Mouse (Mus musculus) CH12.LX (cell line): ENCODE data around the gene Chst8. TPM values are rescaled to one million over a fixed set of nuclear protein-coding genes. Genes with fewer than 3 reads are reported as not detected.

Source experiments
- DNase-seq: peaks from one replicate; pipeline ENCODE4 v3.0.0-alpha.2; 2013; ENCODE audit errors: extremely low read depth
- H3K27ac ChIP-seq: 2 replicates; pipeline ENCODE4 v1.5.1; 2012; ENCODE audit warnings: low read depth, mild to moderate bottlenecking, control low read depth, moderate library complexity; ENCODE audit not compliant: insufficient read depth
- H3K27me3 ChIP-seq: replicated peaks from 2 replicates; pipeline ENCODE3; 2012; ENCODE audit warnings: inconsistent platforms
- H3K36me3 ChIP-seq, 2 experiments: replicated peaks in 1 of 2; 2 replicates each; pipeline versions ENCODE3 to v1.6.1; 2012; ENCODE audit warnings: inconsistent platforms in 1 of 2, low read length in 1 of 2, mild to moderate bottlenecking in 1 of 2, mixed read lengths in 1 of 2, moderate library complexity in 1 of 2; ENCODE audit not compliant: control insufficient read depth in 1 of 2, insufficient read depth in 1 of 2
- H3K4me1 ChIP-seq, 2 experiments: 2 replicates each; pipeline ENCODE4 v1.6.1; 2012; ENCODE audit warnings: inconsistent platforms in 1 of 2, moderate library complexity in 1 of 2; ENCODE audit not compliant: insufficient read depth in 2 of 2, control insufficient read depth in 1 of 2
- H3K4me2 ChIP-seq: 2 replicates; pipeline ENCODE4 v1.6.1; 2012; ENCODE audit warnings: low read depth, mild to moderate bottlenecking, control low read depth; ENCODE audit not compliant: poor library complexity, insufficient read depth, severe bottlenecking
- H3K4me3 ChIP-seq, 3 experiments: fragments of 150-350 bp in 1 of 3; sonication (generic) in 1 of 3; replicated peaks in 1 of 3; 2 replicates each; pipeline versions ENCODE3 to v1.5.1; 2011 to 2012; ENCODE audit warnings: low read depth in 2 of 3, low read length in 2 of 3, mild to moderate bottlenecking in 2 of 3, moderate library complexity in 2 of 3, control low read depth in 1 of 3, improper control_type of control experiment in 1 of 3, inconsistent platforms in 1 of 3, mixed read lengths in 1 of 3; ENCODE audit not compliant: poor library complexity in 1 of 3
- H3K79me2 ChIP-seq: replicated peaks from 2 replicates; pipeline ENCODE4 v1.6.1; 2012; ENCODE audit warnings: mild to moderate bottlenecking, moderate library complexity; ENCODE audit not compliant: control insufficient read depth, poor library complexity, insufficient read depth, severe bottlenecking; ENCODE audit errors: extremely low read depth
- H3K9ac ChIP-seq: 2 replicates; pipeline ENCODE4 v1.6.1; 2012; ENCODE audit warnings: low read depth, mild to moderate bottlenecking, control low read depth, moderate library complexity; ENCODE audit not compliant: insufficient read depth
- H3K9me3 ChIP-seq: replicated peaks from 2 replicates; pipeline ENCODE3; 2012; ENCODE audit warnings: low read length, inconsistent platforms, mixed read lengths
- BHLHE40 ChIP-seq: IDR thresholded peaks from 2 replicates; pipeline ENCODE4 v1.6.1; 2011; ENCODE audit warnings: mild to moderate bottlenecking, low read depth, low read length, improper control_type of control experiment
- CHD1 ChIP-seq: IDR thresholded peaks from 2 replicates; pipeline ENCODE4 v1.6.1; 2012; ENCODE audit warnings: low read depth, low read length, improper control_type of control experiment, inconsistent platforms
- CHD2 ChIP-seq: IDR thresholded peaks from 2 replicates; pipeline ENCODE4 v1.6.1; 2011; ENCODE audit warnings: low read length, improper control_type of control experiment
- E2F4 ChIP-seq: IDR thresholded peaks from 2 replicates; pipeline ENCODE4 v1.6.1; 2011; ENCODE audit warnings: low read depth, low read length, improper control_type of control experiment; ENCODE audit not compliant: insufficient replicate concordance
- ELF1 ChIP-seq: IDR thresholded peaks from 2 replicates; pipeline ENCODE4 v1.6.1; 2014; ENCODE audit warnings: low read depth, mild to moderate bottlenecking, inconsistent platforms, low read length, improper control_type of control experiment
- EP300 ChIP-seq: IDR thresholded peaks from 2 replicates; pipeline ENCODE4 v1.6.1; 2011; ENCODE audit warnings: low read length, improper control_type of control experiment
- ETS1 ChIP-seq: conservative IDR thresholded peaks from 2 replicates; pipeline ENCODE4 v1.6.1; 2012; ENCODE audit warnings: low read depth, mild to moderate bottlenecking, inconsistent platforms, low read length, improper control_type of control experiment, moderate library complexity
- HCFC1 ChIP-seq: IDR thresholded peaks from 2 replicates; pipeline ENCODE4 v1.6.1; 2012; ENCODE audit warnings: low read depth, mild to moderate bottlenecking, inconsistent platforms, low read length, improper control_type of control experiment
- IRF4 ChIP-seq: IDR thresholded peaks from 2 replicates; pipeline ENCODE4 v1.6.1; 2014; ENCODE audit warnings: low read depth, mild to moderate bottlenecking, inconsistent platforms, low read length, improper control_type of control experiment
- JUN ChIP-seq: IDR thresholded peaks from 2 replicates; pipeline ENCODE4 v1.6.1; 2011; ENCODE audit warnings: low read depth, mild to moderate bottlenecking, low read length, improper control_type of control experiment, moderate library complexity; ENCODE audit not compliant: insufficient read depth
- JUND ChIP-seq: conservative IDR thresholded peaks from 2 replicates; pipeline ENCODE4 v1.6.1; 2011; ENCODE audit warnings: low read depth, low read length, improper control_type of control experiment
- KAT2A ChIP-seq: IDR thresholded peaks from 2 replicates; pipeline ENCODE4 v1.6.1; 2012; ENCODE audit warnings: low read length, improper control_type of control experiment, inconsistent platforms; ENCODE audit not compliant: insufficient replicate concordance
- MAFK ChIP-seq: IDR thresholded peaks from 2 replicates; pipeline ENCODE4 v1.6.1; 2011; ENCODE audit warnings: low read length, improper control_type of control experiment; ENCODE audit not compliant: insufficient replicate concordance
- MAX ChIP-seq: IDR thresholded peaks from 2 replicates; pipeline ENCODE4 v1.6.1; 2011; ENCODE audit warnings: low read length, improper control_type of control experiment
- MEF2A ChIP-seq: IDR thresholded peaks from 2 replicates; pipeline ENCODE4 v1.6.1; 2014; ENCODE audit warnings: low read depth, mild to moderate bottlenecking, inconsistent platforms, low read length, improper control_type of control experiment, borderline replicate concordance
- MXI1 ChIP-seq: IDR thresholded peaks from 2 replicates; pipeline ENCODE4 v1.6.1; 2011; ENCODE audit warnings: mild to moderate bottlenecking, low read depth, low read length, improper control_type of control experiment
- MYC ChIP-seq: IDR thresholded peaks from 2 replicates; pipeline ENCODE4 v1.6.1; 2011; ENCODE audit warnings: low read depth, mild to moderate bottlenecking, improper control_type of control experiment, low read length
- NELFE ChIP-seq: IDR thresholded peaks from 2 replicates; pipeline ENCODE4 v1.6.1; 2011; ENCODE audit warnings: low read depth, low read length, improper control_type of control experiment
- NRF1 ChIP-seq: IDR thresholded peaks from 2 replicates; pipeline ENCODE4 v1.6.1; 2014; ENCODE audit warnings: low read depth, mild to moderate bottlenecking, inconsistent platforms, low read length, improper control_type of control experiment, moderate library complexity
- POLR2A ChIP-seq: IDR thresholded peaks from 2 replicates; pipeline ENCODE4 v1.6.1; 2011; ENCODE audit warnings: low read depth, mild to moderate bottlenecking, improper control_type of control experiment, low read length
- POLR2AphosphoS2 ChIP-seq: IDR thresholded peaks from 2 replicates; pipeline ENCODE4 v1.6.1; 2011; ENCODE audit warnings: low read depth, low read length, improper control_type of control experiment
- RAD21 ChIP-seq: IDR thresholded peaks from 2 replicates; pipeline ENCODE4 v1.6.1; 2011; ENCODE audit warnings: low read depth, mild to moderate bottlenecking, low read length, improper control_type of control experiment, moderate library complexity
- RCOR1 ChIP-seq: conservative IDR thresholded peaks from 2 replicates; pipeline ENCODE4 v1.6.1; 2012; ENCODE audit warnings: low read depth, mild to moderate bottlenecking, inconsistent platforms, low read length, improper control_type of control experiment
- SIN3A ChIP-seq: IDR thresholded peaks from 2 replicates; pipeline ENCODE4 v1.6.1; 2012; ENCODE audit warnings: low read length, improper control_type of control experiment, inconsistent platforms
- SMC3 ChIP-seq: IDR thresholded peaks from 2 replicates; pipeline ENCODE4 v1.6.1; 2011; ENCODE audit warnings: low read depth, low read length, improper control_type of control experiment
- TBP ChIP-seq: conservative IDR thresholded peaks from 2 replicates; pipeline ENCODE4 v1.6.1; 2011; ENCODE audit warnings: low read depth, low read length, improper control_type of control experiment
- TCF12 ChIP-seq: IDR thresholded peaks from 2 replicates; pipeline ENCODE4 v1.6.1; 2014; ENCODE audit warnings: low read depth, mild to moderate bottlenecking, inconsistent platforms, low read length, improper control_type of control experiment
- UBTF ChIP-seq: IDR thresholded peaks from 2 replicates; pipeline ENCODE4 v1.6.1; 2012; ENCODE audit warnings: low read depth, mild to moderate bottlenecking, inconsistent platforms, low read length, improper control_type of control experiment, moderate library complexity
- USF1 ChIP-seq: IDR thresholded peaks from 2 replicates; pipeline ENCODE4 v1.6.1; 2014; ENCODE audit warnings: low read depth, mild to moderate bottlenecking, inconsistent platforms, low read length, improper control_type of control experiment
- USF2 ChIP-seq: conservative IDR thresholded peaks from 2 replicates; pipeline ENCODE4 v1.6.1; 2011; ENCODE audit warnings: low read depth, low read length, improper control_type of control experiment
- ZC3H11A ChIP-seq: IDR thresholded peaks from 2 replicates; pipeline ENCODE4 v1.6.1; 2012; ENCODE audit warnings: low read depth, mild to moderate bottlenecking, inconsistent platforms, low read length, improper control_type of control experiment
- ZKSCAN1 ChIP-seq: IDR thresholded peaks from 2 replicates; pipeline ENCODE4 v1.6.1; 2012; ENCODE audit warnings: low read depth, inconsistent platforms, low read length, improper control_type of control experiment, borderline replicate concordance
- ZMIZ1 ChIP-seq: IDR thresholded peaks from 2 replicates; pipeline ENCODE4 v1.6.1; 2012; ENCODE audit warnings: low read depth, mild to moderate bottlenecking, inconsistent platforms, low read length, improper control_type of control experiment
- dilution Hi-C: fragments of 300-500 bp; cut with MboI; formaldehyde crosslinking; loops from 2 replicates; pipeline ENCODE4 v1.14.3; 2020; ENCODE audit warnings: low sequenced_read_pairs; ENCODE audit not compliant: extremely low pct_unique_long_range_greater_than_20kb, extremely low pct_ligation_motif_present
- in situ Hi-C: fragments of 300-500 bp; cut with MboI; formaldehyde crosslinking; loops from 3 replicates; pipeline ENCODE4 v1.14.3; 2019; ENCODE audit warnings: low sequenced_read_pairs, low pct_ligation_motif_present, low pct_unique_long_range_greater_than_20kb, mixed read lengths
- polyA plus RNA-seq: library from polyadenylated mRNA; unstranded; fragments of >175 nt; gene quantifications from 2 replicates; pipeline ENCODE4 v1.2.1, GENCODE M21; 2012; ENCODE audit warnings: low read depth; ENCODE audit not compliant: insufficient read length
- total RNA-seq, 2 experiments: library from RNA; depleted of rRNA; stranded (reverse); fragments of 300-350 nt in 1 of 2; fragments of >200 nt in 1 of 2; gene quantifications; 2 replicates each; pipeline ENCODE4 v1.2.3; 2012 to 2014

Gene Chst8
- total and polyA plus RNA-seq, 3 experiments: 0.13 to 0.27 (median 0.16) TPM

- dilution Hi-C loops: no loop called here
These were observed 66.3 kb downstream of the Chst8 start for GRCm38 (mm10) chr7:34746165-34746564.

DNA sequence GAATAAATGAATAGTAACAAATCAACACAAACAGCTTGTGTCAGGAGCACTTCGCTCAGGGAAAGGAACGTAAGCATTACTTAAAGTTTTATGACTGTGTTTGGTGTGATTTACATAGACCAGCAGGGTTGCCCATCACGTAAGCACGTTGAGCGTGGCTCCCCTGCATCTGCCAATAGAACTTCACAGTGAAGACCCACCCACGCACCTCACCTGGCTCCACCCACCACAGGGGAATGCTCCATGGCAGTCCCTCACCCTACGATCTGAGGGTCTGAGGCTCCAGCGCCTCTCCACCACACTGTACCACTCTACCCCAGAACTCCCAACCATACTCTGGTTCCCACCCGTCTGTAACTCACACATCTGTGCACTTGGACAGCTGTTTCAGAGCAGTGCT is 67.1 kb downstream of the Chst8 start:
- in situ Hi-C loops: no loop called here
- peak; percentile 88 for DNase-seq
- peak overlapping the region; percentile 94 for H3K27ac ChIP-seq
- no peaks in the 10 kb centered on the region for H3K79me2 ChIP-seq
- H3K36me3 ChIP-seq: no peaks in the 10 kb centered on the region
- H3K27me3 ChIP-seq: no peaks in the 10 kb centered on the region
- peaks cover 3% of the 10 kb centered on the region for H3K9me3 ChIP-seq
- H3K4me1 ChIP-seq: peaks cover 21 to 51% of the 10 kb centered on the region in 2 experiments
- H3K4me3 ChIP-seq: peak overlapping the region; percentile 30 to 46 (median 44)
- dilution Hi-C loops: no loop called here
- peak overlapping the region; percentile 57; the same call in 1 of the 2 replicates for H3K4me2 ChIP-seq
- 0 out of 2 replicates have a peak overlapping the region, but pooled peaks have one; percentile 17 for H3K9ac ChIP-seq
- TF ChIP-seq TBP (peak; percentile 51; the same call in 1 of the 2 replicates), HCFC1 (no peak), POLR2A (peak; percentile 44; the same call in 1 of the 2 replicates), MEF2A (0 out of 2 replicates have a peak, but pooled peaks have one; percentile 13), ZMIZ1 (peak; percentile 49), TCF12 (peak; percentile 42; the same call in 1 of the 2 replicates), CHD2 (no peak)

More at GRCm38 (mm10) chr7:34746165-34746564, 66.3 kb downstream of the Chst8 start:
- Histone ChIP-seq H3K79me2 (no peaks in the 10 kb centered on the region), H3K27ac (peak overlapping the region; percentile 94), H3K4me3 (peak overlapping the region in 2 of 3 experiments; percentile 32 to 46), H3K4me2 (peak overlapping the region; percentile 57), H3K27me3 (no peaks in the 10 kb centered on the region), H3K9ac (peak overlapping the region; percentile 17; the same call in 1 of the 2 replicates), H3K9me3 (peaks cover 3% of the 10 kb centered on the region), H3K36me3 (no peaks in the 10 kb centered on the region), H3K4me1 (peaks cover 21 to 51% of the 10 kb centered on the region in 2 experiments)
- in situ Hi-C loops: no loop called here
- DNase-seq: peak; percentile 92
- TF ChIP-seq KAT2A: peak; percentile 74; the same call in 1 of the 2 replicates
- no peak for TF ChIP-seq POLR2A
- TF ChIP-seq RAD21: peak; percentile 0
- TF ChIP-seq NRF1: peak; percentile 36
- TF ChIP-seq EP300: peak; percentile 85
- TF ChIP-seq UBTF: peak; percentile 83; the same call in 1 of the 2 replicates
- no peak for TF ChIP-seq ZKSCAN1
- no peak for TF ChIP-seq E2F4
- TF ChIP-seq MYC: no peak
- peak; percentile 92 for TF ChIP-seq MEF2A
- peak; percentile 35; the same call in 1 of the 2 replicates for TF ChIP-seq ELF1
- 0 out of 2 replicates have a peak, but pooled peaks have one; percentile 59 for TF ChIP-seq MAFK
- peak; percentile 47; the same call in 1 of the 2 replicates for TF ChIP-seq CHD2
- no peak for TF ChIP-seq ZC3H11A
- no peak for TF ChIP-seq POLR2AphosphoS2
- TF ChIP-seq NELFE: no peak
- peak; percentile 30 for TF ChIP-seq HCFC1
- no peak; the same call in 1 of the 2 replicates for TF ChIP-seq RCOR1
- TF ChIP-seq TBP: 0 out of 2 replicates have a peak, but pooled peaks have one; percentile 60
- TF ChIP-seq MXI1: peak; percentile 85
- no peak for TF ChIP-seq CHD1
- TF ChIP-seq TCF12: peak; percentile 92
- TF ChIP-seq ZMIZ1: peak; percentile 66; the same call in 1 of the 2 replicates
- peak; percentile 42; the same call in 1 of the 2 replicates for TF ChIP-seq JUND
- no peak for TF ChIP-seq USF1
- peak; percentile 100 for TF ChIP-seq ETS1
- TF ChIP-seq BHLHE40: peak; percentile 91
- TF ChIP-seq IRF4: peak; percentile 63; the same call in 1 of the 2 replicates
- peak; percentile 98 for TF ChIP-seq SIN3A
- TF ChIP-seq JUN: no peak
- TF ChIP-seq SMC3: no peak
- no peak for TF ChIP-seq USF2
- peak; percentile 48 for TF ChIP-seq MAX
- TF ChIP-seq, all 38 proteins: peak for 20
